Mouse (Mus musculus) bone marrow macrophage, adult 2 months (primary cell): ENCODE data around the gene Egfl8.

Experiments
- CTCF ChIP-seq: IDR thresholded peaks from 2 replicates; pipeline ENCODE4 v1.5.1; 2012; ENCODE audit warnings: low read depth, mild to moderate bottlenecking, low read length, moderate library complexity
- POLR2A ChIP-seq: IDR thresholded peaks from 2 replicates; pipeline ENCODE4 v1.6.1; 2012; ENCODE audit warnings: mild to moderate bottlenecking, low read depth, low read length, borderline replicate concordance

DNA sequence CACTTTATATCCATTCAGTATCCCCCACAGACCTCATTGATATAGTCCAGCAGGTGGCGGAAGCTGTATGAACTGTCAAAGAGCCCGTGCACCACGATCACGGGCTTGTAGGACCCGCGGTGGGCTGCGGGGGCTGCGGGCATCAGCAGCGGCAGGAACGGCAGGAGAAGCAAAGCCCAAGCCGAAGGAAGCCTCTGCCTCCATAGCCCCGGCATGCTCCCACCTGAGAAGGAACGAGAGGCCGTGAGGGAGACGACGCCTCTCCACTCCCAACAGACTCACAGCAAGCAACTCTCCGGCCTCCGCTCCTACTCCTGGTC, 11.0 kb upstream of the Egfl8 start:
- TF ChIP-seq CTCF (no peak), POLR2A (no peak)
